Mouse (Mus musculus): ENCODE measurements around the gene Tcam1. TPM values are rescaled to one million over a fixed set of nuclear protein-coding genes. Genes with fewer than 3 reads are reported as not detected.
A peak's percentile ranks its signal among the peaks of the same experiment; 100 is the strongest.

Gene Tcam1
- polyA plus RNA-seq, 3 experiments from 2014 or later, result 0.09 to 0.14 TPM; not detected in 1

DNA sequence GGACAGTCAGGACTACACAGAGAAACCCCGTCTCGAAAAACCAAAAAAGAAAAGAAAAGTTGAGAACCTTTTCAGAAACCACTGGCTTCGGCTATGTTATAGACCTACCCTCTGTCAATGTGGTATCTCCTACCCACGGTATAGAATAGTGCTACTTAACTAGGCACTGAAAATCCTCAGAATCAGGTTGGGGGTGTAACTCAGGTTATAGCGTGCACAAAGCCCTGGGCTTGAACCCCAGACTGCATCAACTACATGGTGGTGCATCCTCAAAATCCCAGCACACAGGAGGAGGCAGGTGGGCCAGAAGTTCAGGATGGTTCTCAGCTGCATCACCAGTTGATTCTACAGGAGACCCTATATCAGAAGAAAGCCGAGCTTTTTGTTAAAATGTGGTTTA lies 2.7 kb upstream of the Tcam1 start:
- ATAC-seq, result no peak

- ATAC-seq, result no peak
These were observed 2.1 kb upstream of the Tcam1 start for GRCm38 (mm10) chr11:106274374-106274773.

DNA sequence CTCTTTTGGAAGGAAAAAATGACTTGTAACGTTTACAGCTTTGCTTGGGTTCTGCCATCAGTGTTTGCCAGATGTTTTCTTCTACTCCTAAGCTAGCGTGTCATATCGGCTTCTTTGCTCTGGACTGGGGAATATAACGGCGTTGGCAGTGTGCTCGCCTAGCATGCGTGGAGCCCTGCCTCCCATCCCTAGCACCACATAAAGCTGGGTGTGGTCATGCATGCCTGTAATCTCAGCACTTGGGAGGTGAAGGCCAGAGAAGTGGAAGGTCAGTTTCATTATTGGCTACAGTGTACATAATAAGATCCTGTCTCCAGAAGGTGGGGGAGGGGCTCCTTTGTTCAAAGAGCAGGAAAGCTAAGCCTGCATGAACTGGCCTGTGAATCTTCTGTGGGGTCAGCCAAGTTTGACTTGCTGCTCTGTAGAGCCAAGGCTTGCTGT lies 1.5 kb upstream of the Tcam1 start:
- ATAC-seq, result no peak

DNA sequence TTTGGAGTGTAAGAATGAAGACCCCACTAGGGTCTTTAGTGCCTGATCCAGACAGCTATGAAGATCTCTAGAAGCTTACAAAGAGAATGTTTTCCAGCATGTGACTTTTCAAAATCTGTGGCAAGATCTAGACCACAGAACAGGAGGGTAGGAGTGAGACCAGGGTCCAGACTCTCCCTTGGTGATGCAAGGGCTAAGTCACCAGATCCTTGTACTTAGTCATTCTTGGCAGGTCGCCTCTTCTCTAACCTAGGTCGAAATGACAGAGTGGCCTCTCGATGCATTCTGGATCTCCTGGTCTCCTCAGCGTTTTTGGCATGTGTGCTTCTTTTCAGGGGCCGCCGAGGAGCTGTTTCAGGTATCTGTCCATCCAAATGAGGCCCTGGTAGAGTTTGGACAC lies 6.0 kb downstream of the Tcam1 start:
- no peak for ATAC-seq

DNA sequence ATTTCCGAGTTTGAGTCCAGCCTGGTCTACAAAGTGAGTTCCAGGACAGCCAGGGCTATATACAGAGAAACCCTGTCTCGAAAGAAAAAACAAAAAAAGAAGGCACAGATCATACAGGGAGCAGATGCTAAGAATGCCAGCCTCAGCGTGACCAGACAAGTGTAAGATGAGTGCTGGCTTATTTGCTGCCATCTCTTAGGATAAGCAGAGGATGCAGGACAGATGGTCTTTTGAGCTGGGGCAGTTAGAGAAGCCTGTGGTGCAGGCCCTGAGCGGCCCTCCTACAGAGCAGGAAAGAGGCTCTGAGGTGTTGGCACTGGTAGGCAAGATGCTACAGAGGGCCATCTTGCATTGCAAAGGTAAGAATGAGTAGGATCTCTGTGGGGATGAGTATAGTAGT lies 6.9 kb downstream of the Tcam1 start:
- ATAC-seq, result no peak

GRCm38 (mm10) chr11:106284126-106284525 lies 7.7 kb downstream of the Tcam1 start:
- no peak for ATAC-seq

GRCm38 (mm10) chr11:106286206-106286605 lies 9.7 kb downstream of the Tcam1 start:
- ATAC-seq, result no peak

DNA sequence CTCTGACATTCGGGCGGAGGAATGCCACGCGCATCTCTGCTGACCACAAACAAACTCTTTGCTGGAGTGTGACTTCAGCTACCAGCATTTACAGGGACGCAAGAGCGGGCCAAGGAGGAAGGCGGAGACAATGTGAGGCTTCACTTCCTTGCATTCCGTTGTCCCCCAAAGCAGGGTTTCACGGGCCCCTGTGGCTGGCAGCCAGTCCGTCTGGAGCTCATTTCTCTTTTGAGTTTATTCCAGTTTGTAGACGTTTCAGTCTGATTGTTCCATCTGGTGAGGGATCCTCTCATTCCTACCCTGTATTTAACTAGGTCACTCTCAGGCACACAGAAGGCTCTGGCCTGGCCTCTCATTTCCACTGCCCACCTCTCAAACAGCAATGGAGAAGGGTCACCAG lies 10.5 kb downstream of the Tcam1 start:
- ATAC-seq, result no peak

DNA sequence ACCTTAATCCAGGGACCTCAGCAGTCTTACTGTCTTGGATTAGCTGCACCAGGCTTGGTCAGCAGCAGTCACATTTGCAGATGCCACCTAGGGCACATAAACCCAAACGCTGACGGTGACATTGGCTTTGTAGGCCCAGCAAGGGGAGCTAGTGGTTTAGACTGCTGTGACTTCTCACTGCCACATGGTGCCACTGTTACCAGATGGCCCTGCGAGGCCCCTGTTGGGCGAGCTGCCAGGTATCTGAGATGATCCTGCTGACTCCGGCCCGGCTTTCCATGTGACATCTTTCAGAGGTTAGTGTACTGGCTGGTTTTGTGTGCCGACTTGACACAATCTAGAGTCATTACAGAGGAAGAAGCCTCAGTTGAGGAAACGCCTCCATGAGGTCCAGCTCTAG lies 12.9 kb downstream of the Tcam1 start:
- ATAC-seq, result no peak

- ATAC-seq, result no peak
These were observed 13.9 kb downstream of the Tcam1 start for GRCm38 (mm10) chr11:106290376-106290775.

DNA sequence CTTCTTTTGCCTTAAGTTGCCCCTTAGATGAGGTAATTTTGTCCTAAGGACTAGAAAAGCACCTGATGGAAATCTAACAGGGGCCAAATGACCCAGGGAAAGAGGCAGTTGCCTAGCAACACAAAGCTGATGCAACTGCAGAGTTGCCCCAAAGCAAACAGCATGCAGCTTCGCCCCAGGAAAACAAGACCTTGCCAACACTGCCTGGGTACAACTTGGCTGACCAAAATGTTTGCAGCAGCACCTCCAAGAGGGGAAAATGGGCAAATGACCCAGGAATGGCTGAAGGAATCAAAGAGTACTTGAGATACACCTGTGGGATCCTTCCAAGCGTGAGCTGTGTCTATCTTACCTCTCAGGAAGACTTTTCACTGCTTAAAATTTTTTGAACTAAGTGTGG lies 15.4 kb downstream of the Tcam1 start:
- ATAC-seq, result no peak

- no peak for ATAC-seq
These were observed 25.3 kb downstream of the Tcam1 start, which contains the start of gene Gh for GRCm38 (mm10) chr11:106301765-106302164. Gh (minus strand) TSS chr11:106301865.

DNA sequence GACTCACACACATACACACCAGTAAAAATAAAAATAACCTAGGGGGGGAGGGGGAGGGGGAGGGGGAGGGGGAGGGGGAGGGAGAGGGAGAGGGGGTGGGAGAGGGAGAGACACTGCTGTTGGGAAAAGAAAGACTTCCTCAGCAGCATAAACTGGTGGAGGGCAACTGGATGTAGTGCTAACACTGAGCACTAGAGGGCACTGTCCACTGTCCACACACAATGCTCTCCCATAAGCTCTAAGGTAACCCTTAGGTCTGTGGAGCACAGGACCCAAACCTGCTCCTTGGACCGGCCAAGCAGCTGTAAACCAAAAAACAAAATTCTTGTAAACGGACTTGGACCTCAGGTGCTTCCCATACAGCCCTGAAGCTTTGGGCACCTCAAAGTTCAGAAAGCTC lies 26.2 kb downstream of the Tcam1 start:
- ATAC-seq, result no peak

GRCm38 (mm10) chr11:106305348-106306064 lies 29.0 kb downstream of the Tcam1 start:
- no peak for ATAC-seq

DNA sequence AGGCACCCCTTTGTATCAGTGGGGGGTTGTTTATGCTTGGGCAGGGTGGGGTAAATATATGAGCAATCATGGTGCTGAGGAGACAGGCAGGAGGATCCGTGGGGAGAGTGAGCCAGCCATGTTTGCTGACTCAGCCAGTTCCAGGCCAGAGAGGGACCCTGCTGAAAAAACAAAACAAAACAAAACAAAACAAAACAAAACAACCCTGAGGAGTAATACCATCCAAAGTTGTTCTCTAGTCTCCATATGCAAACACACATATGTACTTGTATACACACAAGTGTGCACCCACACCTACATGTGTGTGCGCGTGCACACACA lies 29.6 kb downstream of the Tcam1 start:
- no peak for ATAC-seq

- ATAC-seq, result no peak
These were observed 30.3 kb downstream of the Tcam1 start for GRCm38 (mm10) chr11:106306758-106307157.

- no peak for ATAC-seq
These were observed 31.0 kb downstream of the Tcam1 start for GRCm38 (mm10) chr11:106307432-106307831.

GRCm38 (mm10) chr11:106308162-106308561 lies 31.7 kb downstream of the Tcam1 start:
- no peak for ATAC-seq

DNA sequence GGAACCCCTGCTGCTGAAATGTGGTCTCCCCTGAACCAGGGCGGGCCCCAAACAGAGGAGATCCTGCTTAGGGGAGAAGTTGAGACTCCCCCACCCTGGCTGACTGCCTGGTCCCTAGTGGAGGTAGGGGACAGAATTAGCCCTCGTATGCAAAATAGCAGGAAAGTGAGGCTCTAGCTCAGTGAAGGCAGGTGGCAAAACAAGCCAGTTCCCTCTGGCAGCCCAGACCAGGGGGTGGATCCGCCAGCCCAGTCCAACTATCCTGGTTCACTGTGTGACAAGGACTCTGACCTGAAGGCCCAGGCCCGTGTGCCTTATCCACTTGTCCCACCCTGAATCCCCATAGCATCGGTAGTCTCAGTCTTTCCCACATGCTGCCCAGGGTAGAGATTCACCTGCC lies 33.7 kb downstream of the Tcam1 start:
- no peak for ATAC-seq

DNA sequence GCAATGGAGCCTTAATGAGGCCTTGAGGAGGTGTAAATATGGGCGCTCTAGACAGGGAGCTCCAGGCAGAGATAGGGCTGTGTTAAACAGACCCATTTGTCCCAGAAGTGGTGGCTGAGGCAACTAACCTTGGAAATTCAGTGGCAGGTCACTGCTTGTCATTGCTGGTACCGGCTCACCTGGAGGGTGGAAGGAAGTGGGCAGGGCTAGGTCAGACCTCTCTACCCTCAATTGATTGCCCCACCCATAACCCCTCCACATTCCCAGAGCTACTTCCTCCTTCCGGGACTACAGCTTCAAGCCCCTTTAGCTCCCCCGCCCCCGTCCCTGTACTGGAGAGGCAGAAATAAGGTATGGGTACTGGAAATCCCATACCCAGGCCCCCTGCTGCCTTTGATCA lies 37.1 kb downstream of the Tcam1 start:
- peak; percentile 21 for ATAC-seq

DNA sequence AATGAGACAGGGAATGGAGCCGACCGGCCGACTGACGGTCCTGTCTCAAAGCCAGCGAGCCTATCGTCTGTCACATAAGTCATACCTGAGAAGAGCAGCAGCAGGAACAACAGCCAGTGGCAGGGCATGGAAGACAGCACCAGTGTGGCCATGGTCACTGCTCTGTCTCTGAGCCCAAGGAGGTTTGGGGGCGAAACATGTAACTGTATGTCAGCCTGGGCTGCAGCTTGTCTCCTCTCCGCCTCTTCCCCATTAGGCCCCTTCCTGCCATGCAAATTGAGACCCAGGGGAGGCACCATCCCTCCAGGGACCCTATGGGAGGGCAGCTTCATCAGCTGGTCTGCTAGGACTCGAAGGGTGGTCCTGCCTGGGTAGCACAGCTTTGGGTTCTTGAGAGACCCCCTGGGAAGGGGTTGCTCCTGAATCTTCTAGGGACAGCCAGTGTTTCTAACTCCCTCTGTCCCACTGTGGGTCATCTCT lies 37.9 kb downstream of the Tcam1 start, which contains the start of gene Cd79b:
Gene Cd79b (minus strand): TSS at position 430 of the 480 bp plus-strand sequence.
- ATAC-seq, result no peak

DNA sequence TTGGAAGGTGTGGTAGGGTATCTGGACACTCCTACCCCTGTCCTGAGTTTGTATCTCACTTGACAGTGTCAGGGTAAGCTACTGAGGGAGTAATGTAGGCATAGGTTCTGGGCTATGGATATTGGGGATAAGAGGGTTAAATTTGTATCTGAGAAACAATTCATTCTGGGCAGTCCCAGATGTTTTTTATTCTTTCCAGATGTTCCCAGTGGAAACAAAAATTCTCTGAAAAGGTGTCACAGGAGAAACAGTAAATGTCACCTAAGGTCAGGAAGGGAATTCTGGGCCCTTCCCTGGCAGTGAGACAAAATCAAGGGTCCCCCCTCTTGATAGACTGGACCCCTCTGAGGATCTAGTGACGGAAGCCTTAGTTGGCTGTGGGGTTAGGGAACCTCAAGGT lies 39.9 kb downstream of the Tcam1 start:
- no peak for ATAC-seq

GRCm38 (mm10) chr11:106317801-106318200 lies 41.3 kb downstream of the Tcam1 start:
- no peak for ATAC-seq

DNA sequence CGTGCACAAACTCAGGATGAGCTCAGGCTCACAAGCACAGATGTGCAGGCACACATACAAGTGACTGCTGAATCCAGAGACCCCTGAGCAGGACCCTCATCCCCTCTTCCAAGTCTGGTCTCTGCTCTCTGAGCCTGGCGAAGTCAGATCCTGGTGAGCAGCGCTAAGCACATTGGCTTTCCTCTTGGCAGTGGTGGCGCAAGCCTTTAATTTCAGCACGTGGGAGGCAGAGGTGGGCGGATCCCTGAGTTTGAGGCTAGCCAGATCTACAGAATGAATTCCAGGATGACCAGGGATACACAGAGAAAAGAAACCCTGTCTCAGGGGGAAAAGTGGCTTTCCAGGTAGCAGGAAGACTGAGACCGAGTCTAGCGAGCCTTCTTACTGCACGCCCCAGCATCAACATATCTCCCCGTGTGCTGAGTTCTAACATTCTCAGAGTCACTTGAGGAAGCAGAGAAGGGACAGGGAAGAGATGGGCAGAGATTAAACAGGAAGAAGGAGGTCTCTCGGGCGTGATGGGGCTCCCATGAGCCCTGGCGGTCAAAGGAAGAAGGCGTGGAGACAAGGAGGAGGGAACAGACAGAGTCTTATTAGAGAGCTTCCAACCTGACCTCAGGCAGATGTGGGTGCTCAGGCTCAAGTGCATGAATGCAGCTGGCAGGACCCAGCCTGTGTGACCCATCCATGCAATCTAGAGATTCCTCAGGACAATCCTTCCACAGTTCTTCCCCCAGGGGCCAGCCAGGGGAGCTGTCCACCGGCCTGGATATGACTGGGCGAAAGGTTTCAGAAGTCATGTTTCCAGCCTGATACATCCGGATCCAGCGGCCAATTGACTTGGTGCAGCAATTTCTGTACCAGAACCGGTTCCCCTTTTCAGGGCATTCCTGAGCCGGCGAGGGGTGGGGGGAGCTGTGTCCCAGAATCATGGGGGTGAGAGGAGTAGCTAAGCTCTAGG lies 42.2 kb downstream of the Tcam1 start:
- ATAC-seq, result no peak

Data from inflammation-experienced regulatory T-cells, adult 6 months (primary cell).